Comparison of ENCODE assay signal across 14 mouse cellular contexts in the genomic region with DNA sequence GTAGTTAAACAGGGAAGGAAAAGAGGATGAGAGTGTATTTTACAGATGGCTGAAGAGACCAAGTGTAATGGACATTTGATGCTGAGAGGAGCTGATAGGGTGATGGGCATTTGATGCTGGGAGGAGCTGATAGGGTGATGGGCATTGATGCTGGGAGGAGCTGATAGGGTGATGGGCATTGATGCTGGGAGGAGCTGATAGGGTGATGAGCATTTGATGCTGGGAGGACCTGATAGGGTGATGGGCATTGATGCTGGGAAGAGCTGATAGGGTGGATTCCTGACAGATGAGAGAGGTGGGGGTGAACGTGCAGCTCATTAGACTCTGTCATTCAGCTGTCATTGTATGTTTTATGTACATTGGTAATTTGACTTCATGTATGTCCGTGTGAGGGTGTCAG. TPM values are rescaled to one million over a fixed set of nuclear protein-coding genes. Genes with fewer than 3 reads are reported as not detected.
DNase-seq lines count a peak whose midpoint lies in the region; ATAC-seq and TF ChIP-seq lines count a peak whose summit lies in the region.
"Had no signal": no experiment of that assay in that cellular context is flagged by ENCODE, and none has a peak within 500 bp of the region (broad histone marks: within the 10 kb centered on the region; RNA-seq: fewer than 3 reads in every experiment).

No protein-coding gene starts in this region.

- H3K4me1 ChIP-seq in hindbrain, embryonic 15.5 days (replicated peaks), result peaks cover 12% of the 10 kb centered on the region
- H3K4me1 ChIP-seq in hindbrain, embryonic 10.5 days (replicated peaks), result no peaks in the 10 kb centered on the region
- H3K4me1 ChIP-seq in limb, embryonic 13.5 days, result peaks cover 65% of the 10 kb centered on the region
- H3K4me1 ChIP-seq in midbrain, postnatal 0 days (ENCODE audit: insufficient read depth, low read length), result no peaks in the 10 kb centered on the region

- no peaks in the 10 kb centered on the region for H3K9me3 ChIP-seq in hindbrain, embryonic 15.5 days
- H3K9me3 ChIP-seq in hindbrain, embryonic 10.5 days, result no peaks in the 10 kb centered on the region
- H3K9me3 ChIP-seq in limb, embryonic 13.5 days, result peaks cover 7% of the 10 kb centered on the region; the same call in 1 of the 2 replicates
- H3K9me3 ChIP-seq in midbrain, postnatal 0 days (ENCODE audit: low read length), result no peaks in the 10 kb centered on the region
- H3K9me3 ChIP-seq: embryonic facial prominence, embryonic 12.5 days had no signal

- H3K4me2 ChIP-seq in hindbrain, embryonic 15.5 days, result no peak overlapping the region
- no peak overlapping the region for H3K4me2 ChIP-seq in limb, embryonic 13.5 days (replicated peaks)
- no peak overlapping the region for H3K4me2 ChIP-seq in midbrain, postnatal 0 days (ENCODE audit: low read depth, low read length, poor library complexity, severe bottlenecking)
- H3K4me2 ChIP-seq: embryonic facial prominence, embryonic 12.5 days; heart, embryonic 11.5 days had no signal

- no peak overlapping the region for H3K4me3 ChIP-seq in hindbrain, embryonic 15.5 days
- H3K4me3 ChIP-seq in hindbrain, embryonic 10.5 days, result no peak overlapping the region
- no peak overlapping the region for H3K4me3 ChIP-seq in limb, embryonic 13.5 days
- H3K4me3 ChIP-seq in midbrain, postnatal 0 days (ENCODE audit: low read depth, low read length), result no peak overlapping the region
- H3K4me3 ChIP-seq: embryonic facial prominence, embryonic 12.5 days; megakaryocyte, embryonic 14.5 days had no signal

- WGBS in hindbrain, embryonic 15.5 days, result 75% methylated on average over 2 of the region's 2 CpGs
- 81% methylated on average over 2 of the region's 2 CpGs for WGBS in hindbrain, embryonic 10.5 days
- WGBS in limb, embryonic 13.5 days, result 61% methylated on average over 2 of the region's 2 CpGs
- WGBS in midbrain, postnatal 0 days, result 64% methylated on average over 2 of the region's 2 CpGs

- H3K9ac ChIP-seq in hindbrain, embryonic 15.5 days, result no peak overlapping the region
- H3K9ac ChIP-seq in limb, embryonic 13.5 days, result no peak overlapping the region
- no peak overlapping the region for H3K9ac ChIP-seq in midbrain, postnatal 0 days (replicated peaks; ENCODE audit: low read length, poor library complexity, severe bottlenecking)
- H3K9ac ChIP-seq: embryonic facial prominence, embryonic 12.5 days had no signal

- TF ChIP-seq CTCF in midbrain, postnatal 0 days (IDR thresholded peaks at IDR 0.05), result no peak

- no peak for DNase-seq in hindbrain, embryonic 10.5 days (ENCODE audit: low spot score)
- DNase-seq in c-Kit-positive CD71-positive TER-119-positive erythroid progenitor cells, embryonic 14.5 days (ENCODE audit: low spot score), result peak; percentile 86
- no peak for DNase-seq in midbrain, postnatal 0 days (ENCODE audit: low spot score)
- DNase-seq in lung, postnatal 14 days, result no peak
- no peak for DNase-seq in gastrocnemius, adult 8-10 months (ENCODE audit: low spot score in 2 of 2)
- no peak for DNase-seq in left cerebral cortex, postnatal 10 days (ENCODE audit: extremely low spot score in 1 of 2, low spot score in 2 of 2)
- DNase-seq: adrenal gland, adult 8-10 months; cerebellum, adult 8-10 months; thymus, adult 18-20 months had no signal

- H3K27ac ChIP-seq in hindbrain, embryonic 15.5 days (replicated peaks), result peak overlapping the region; percentile 30; the same call in 1 of the 2 replicates
- no peak overlapping the region for H3K27ac ChIP-seq in hindbrain, embryonic 10.5 days
- peak overlapping the region; percentile 28; the same call in 1 of the 2 replicates for H3K27ac ChIP-seq in limb, embryonic 13.5 days
- H3K27ac ChIP-seq in midbrain, postnatal 0 days (ENCODE audit: low read depth, low read length), result peak overlapping the region; percentile 32; the same call in 1 of the 2 replicates
- H3K27ac ChIP-seq: embryonic facial prominence, embryonic 12.5 days had no signal

- H3K27me3 ChIP-seq in hindbrain, embryonic 15.5 days, result no peaks in the 10 kb centered on the region
- H3K27me3 ChIP-seq in hindbrain, embryonic 10.5 days (ENCODE audit: insufficient read depth, poor library complexity, severe bottlenecking), result no peaks in the 10 kb centered on the region
- no peaks in the 10 kb centered on the region for H3K27me3 ChIP-seq in limb, embryonic 13.5 days
- no peaks in the 10 kb centered on the region for H3K27me3 ChIP-seq in midbrain, postnatal 0 days (ENCODE audit: insufficient read depth, low read length)
- H3K27me3 ChIP-seq: embryonic facial prominence, embryonic 12.5 days had no signal

- H3K36me3 ChIP-seq in hindbrain, embryonic 15.5 days, result no peaks in the 10 kb centered on the region
- H3K36me3 ChIP-seq in hindbrain, embryonic 10.5 days, result no peaks in the 10 kb centered on the region
- H3K36me3 ChIP-seq in limb, embryonic 13.5 days, result no peaks in the 10 kb centered on the region
- no peaks in the 10 kb centered on the region for H3K36me3 ChIP-seq in midbrain, postnatal 0 days (ENCODE audit: insufficient read depth, low read length)
- H3K36me3 ChIP-seq: embryonic facial prominence, embryonic 12.5 days had no signal

- no peak for ATAC-seq in hindbrain, embryonic 15.5 days (ENCODE audit: low FRiP score, low read depth)
- no peak for ATAC-seq in limb, embryonic 13.5 days (ENCODE audit: low FRiP score, low read depth)
- ATAC-seq in midbrain, postnatal 0 days (ENCODE audit: low FRiP score), result peak; percentile 36; the same call in 1 of the 2 replicates

- intact Hi-C loops in left cerebral cortex, postnatal 10 days (cut with DNase I), result no loop called here

RNA-seq across cellular contexts. Expression of gene Cd24a, which starts 47.5 kb away (rescaled TPM):
- 685 and 698 TPM in 2 replicates for polyA plus RNA-seq in hindbrain, embryonic 15.5 days (2015; fragmentation: Nextera tagmentation; extraction: Ambion mirVana)
- polyA plus RNA-seq in hindbrain, embryonic 10.5 days (2016; fragmentation: Nextera tagmentation; extraction: Ambion mirVana), result 344 and 448 TPM in 2 replicates
- polyA plus RNA-seq in limb, embryonic 13.5 days (2015; fragmentation: Nextera tagmentation; extraction: Ambion mirVana), result 403 and 448 TPM in 2 replicates
- 609 and 613 TPM in 2 replicates for total RNA-seq in midbrain, postnatal 0 days (2014; rRNA removed)
- polyA plus RNA-seq in midbrain, postnatal 0 days (2015; fragmentation: Nextera tagmentation; extraction: Ambion mirVana), result 326 TPM in 2 replicates
- total RNA-seq in gastrocnemius, adult 8-10 months (2022), result 100 to 1,000 TPM; 187 to 252 (median 190) TPM
- 100 to 1,000 TPM; 118 to 160 TPM for total RNA-seq in left cerebral cortex, postnatal 10 days (2021)
